Mouse (Mus musculus): ENCODE data around the gene Rasl12.

Gene Rasl12

GRCm38 (mm10) chr9:65435671-65436301, 37.5 kb downstream of the Rasl12 start, which contains the start of gene Mtfmt:
Mtfmt (plus strand) TSS chr9:65435782.
- in situ Hi-C loops (cut with MboI, MseI) = no loop called here

GRCm38 (mm10) chr9:65444692-65445091, 46.4 kb downstream of the Rasl12 start:
- in situ Hi-C loops (cut with MboI, MseI) = no loop called here

GRCm38 (mm10) chr9:65447951-65448350, 49.6 kb downstream of the Rasl12 start:
- in situ Hi-C loops (cut with MboI, MseI) = no loop called here

- in situ Hi-C loops (cut with MboI, MseI) = no loop called here
Measured at GRCm38 (mm10) chr9:65458975-65459374, 60.7 kb downstream of the Rasl12 start.

- in situ Hi-C loops (cut with MboI, MseI) = no loop called here
Measured at GRCm38 (mm10) chr9:65460198-65460597, 61.9 kb downstream of the Rasl12 start.

GRCm38 (mm10) chr9:65460732-65461442, 62.6 kb downstream of the Rasl12 start, which contains the start of gene Spg21:
Spg21 (plus strand) TSS chr9:65460947.
- in situ Hi-C loops (cut with MboI, MseI) = no loop called here

GRCm38 (mm10) chr9:65462544-65462943, 64.2 kb downstream of the Rasl12 start:
- in situ Hi-C loops (cut with MboI, MseI) = no loop called here

- in situ Hi-C loops (cut with MboI, MseI) = no loop called here
Measured at GRCm38 (mm10) chr9:65464161-65464560, 65.9 kb downstream of the Rasl12 start.

All from T-helper 17 cell (primary cell).